Mouse (Mus musculus) right cerebral cortex, postnatal 10 days (tissue): ENCODE measurements around the gene Nedd9.

ENCODE experiments used
- DNase-seq, 2 experiments: peaks; one replicate each; pipeline ENCODE4 v3.0.0; 2021; ENCODE audit warnings: low spot score in 2 of 2

Nedd9 gene

DNA sequence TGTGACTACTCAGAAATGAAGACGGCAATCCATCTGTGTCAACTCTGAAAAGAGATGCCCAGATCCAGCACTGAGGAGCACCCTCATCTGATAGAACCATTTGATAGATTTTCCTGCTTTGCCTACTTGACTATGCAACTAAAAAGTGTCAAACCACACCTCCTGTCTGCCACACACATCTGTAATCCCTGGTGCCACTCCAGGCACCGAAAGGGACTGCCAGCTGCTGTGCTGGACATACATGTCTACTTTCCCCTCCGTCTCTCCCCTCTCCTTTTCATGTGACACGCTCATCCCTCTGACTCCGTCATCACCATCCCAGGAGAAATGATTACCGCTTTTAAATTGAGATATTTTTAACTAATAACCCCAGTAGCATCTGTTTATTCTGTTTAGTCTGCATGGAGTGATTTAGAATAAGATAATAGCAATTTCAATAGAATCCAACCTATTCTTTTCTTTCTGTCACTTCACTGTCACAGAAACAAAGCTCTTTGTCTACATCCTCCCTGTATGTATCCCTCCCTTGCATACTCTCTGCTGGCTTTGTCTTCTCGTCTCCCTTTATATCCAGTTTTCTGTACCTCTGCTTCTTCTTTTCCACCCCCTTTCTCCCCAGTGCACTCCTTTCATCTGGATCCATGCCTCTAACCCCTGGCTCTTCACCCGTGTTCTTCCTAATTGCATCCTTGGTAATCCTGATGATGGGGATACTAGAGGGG, 5.0 kb upstream of the Nedd9 start:
- no peak for DNase-seq

DNA sequence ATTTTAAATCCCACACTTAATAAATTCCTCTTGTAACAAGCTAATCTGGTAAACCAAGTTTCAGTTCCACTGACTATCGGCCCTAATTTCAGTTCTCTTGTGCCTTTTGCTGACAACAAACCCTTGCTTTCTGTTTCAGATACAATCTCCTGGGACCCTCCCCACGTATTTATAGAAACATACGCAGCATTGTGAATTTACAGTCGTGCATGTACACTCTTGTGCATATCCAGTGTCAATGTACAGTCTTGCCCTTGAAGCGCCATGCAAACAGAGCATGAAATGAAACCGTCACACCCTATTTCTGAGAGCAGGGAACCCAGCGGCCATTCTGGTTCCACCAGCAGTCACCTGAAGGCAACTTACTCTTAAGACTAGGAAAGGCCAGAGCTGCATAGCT, 4.4 kb upstream of the Nedd9 start:
- no peak for DNase-seq

DNA sequence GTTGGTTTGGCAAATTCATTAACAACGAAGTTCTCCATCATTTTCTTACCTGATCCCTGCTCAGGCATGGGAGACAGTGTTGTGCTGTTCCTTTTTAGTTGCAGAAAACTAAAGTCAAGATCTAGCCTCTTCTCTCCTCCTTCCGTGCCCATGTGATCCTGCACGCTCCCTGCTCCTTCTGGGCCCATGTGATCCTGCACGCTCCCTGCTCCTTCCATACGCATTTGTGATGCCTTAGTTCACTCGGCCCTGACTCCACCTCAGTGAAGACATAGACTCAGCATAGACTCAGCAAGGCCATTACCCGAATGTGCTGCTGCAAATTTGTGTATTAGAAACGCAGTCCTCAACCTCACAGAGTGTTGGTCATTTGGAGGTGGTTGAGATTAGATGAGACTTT, 3.1 kb upstream of the Nedd9 start:
- DNase-seq = no peak

GRCm38 (mm10) chr13:41489705-41490275, 2.6 kb upstream of the Nedd9 start:
- no peak for DNase-seq

DNA sequence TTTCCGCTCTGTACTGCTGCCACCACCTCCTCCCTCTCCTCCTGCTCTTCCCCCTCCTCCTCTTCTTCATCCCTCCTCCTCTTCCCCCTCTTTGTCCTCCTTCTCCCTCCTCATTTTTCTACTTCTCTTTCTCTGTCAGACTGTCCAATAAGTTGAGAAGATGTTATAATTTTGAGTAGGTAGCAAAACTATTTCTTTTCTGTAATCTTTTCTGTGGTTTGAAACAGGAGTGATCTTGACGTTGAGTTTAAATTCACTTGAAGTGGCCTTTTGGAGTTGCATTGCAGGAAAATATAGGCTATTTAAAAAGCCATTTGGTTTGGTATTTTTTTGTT, 214 bp upstream of the Nedd9 start:
- DNase-seq = no peak

DNA sequence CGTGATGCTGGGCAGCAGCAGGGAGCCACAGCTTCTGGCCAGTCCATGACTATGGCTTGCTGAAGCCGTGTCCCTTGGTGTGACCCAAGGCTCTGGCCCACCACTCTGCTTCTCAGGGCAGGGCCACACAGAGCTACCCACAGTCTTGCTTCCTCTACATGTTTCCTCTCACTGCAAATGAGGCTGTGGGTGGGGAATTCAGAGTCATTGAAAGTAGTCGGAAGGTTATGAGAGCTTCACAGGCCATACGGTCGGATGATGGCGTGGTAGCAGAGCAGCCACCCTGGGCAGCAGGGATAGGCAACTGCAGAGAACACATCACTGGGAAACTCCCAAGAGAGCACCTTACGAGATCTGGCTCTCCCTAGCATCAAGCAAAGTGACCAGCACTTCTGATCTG, 3.2 kb downstream of the Nedd9 start:
- DNase-seq = no peak

DNA sequence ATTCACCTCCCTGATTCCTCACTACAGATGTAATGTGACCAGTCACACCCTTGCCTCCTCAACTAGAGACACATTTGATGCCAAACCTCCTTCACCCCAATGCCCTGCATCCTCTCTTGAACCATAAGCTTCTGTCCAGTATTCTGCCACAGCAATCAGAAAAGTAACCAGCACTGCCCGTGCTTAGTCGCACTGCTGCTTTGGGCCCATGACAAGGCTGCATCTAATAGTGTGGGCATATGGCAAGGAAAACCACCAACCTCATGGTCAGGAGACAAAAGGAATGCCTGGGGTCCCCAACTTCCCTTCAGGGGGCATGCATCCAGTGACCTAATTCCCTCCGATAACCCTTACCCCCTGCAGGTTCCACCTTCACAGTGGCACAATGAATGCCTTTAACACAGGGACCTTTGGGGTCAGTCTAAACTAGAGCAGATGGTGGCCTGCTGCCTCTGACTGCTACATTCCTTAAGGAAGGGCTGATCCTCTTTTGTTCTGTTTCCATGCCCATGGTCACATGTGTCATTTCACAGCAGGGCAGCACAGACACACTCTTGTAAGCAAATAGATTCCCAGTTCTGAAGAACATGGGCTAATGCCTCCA, 4.7 kb downstream of the Nedd9 start:
- no peak for DNase-seq

GRCm38 (mm10) chr13:41479737-41480435, 7.3 kb downstream of the Nedd9 start:
- no peak for DNase-seq

DNA sequence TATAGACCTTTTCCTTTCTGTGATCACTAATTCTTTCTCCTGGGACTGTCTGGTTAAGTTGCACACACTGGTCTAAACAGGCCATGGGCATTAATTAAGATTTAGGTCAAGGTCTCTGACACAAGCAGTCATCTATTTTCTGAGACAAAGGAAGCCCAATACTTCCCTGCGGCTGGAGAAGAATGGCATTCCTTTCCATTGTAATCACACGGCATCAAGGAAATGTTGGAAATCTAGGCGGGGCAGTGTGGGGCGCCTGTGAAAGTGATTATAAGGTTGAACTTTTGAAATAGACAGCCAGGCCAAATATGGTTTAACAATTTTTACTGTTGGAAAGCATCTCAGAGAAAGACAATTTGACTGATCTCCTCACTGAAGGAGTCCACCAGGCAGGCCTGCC, 10.9 kb downstream of the Nedd9 start:
- DNase-seq = no peak

DNA sequence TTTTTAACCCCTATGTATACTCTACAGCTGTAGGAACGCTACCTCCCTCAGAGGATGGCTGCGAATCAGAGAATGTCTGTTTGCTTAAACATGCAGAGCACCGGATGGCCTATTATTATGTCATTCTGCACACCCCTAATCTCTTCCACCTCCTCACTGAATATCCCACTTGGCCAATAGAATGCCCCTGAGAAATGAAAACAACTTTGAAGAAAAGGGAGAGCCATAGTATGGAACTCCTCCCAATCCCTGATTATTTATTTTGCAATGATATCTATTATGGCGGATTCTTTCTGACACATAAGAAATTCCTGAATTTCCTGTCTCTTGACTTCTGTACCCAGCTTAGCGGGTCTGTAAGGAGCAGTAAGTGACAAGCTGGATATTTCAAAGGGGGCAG, 12.8 kb downstream of the Nedd9 start:
- no peak for DNase-seq

- DNase-seq = no peak
Measured at GRCm38 (mm10) chr13:41473504-41473903, 13.7 kb downstream of the Nedd9 start.

- DNase-seq = no peak
Measured at GRCm38 (mm10) chr13:41472878-41473424, 14.2 kb downstream of the Nedd9 start.

DNA sequence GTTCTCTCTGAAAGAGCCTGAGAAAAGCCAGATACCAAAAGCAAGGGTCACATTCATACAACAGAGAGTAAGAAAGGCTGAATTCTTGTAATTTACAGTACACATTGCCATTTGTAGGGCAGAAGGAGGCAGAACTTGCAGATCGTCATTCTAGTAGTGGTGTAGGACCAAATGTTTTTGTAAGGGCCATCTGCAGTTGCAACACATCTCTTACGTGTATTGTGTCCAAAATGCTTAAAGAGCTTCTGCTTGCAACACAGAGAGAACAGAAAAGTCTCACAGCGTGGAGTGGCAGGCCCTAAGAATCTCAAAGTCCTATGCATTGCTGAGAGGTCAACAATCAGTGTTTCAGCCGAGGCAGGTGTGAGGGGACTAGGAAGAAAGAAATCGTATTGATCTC, 18.9 kb downstream of the Nedd9 start:
- DNase-seq = no peak

DNA sequence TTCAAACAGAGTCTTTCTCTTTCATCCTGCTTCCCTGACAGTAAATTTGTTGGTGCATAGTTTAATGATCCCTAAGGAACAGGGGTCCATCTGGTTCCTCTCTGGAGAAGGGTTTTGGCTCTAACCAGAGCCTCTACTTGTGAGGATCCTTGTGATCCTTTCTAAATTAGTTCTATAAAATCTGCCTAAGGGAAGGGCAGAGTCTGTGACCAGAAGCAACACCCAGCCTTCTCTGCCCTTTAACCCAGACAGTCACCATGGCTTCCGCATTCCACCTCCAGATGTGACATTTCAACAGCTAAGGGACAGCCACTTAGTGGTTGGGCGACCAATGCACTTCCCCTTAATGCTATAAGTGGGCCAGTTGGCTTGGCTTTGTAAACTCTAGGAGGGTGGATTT, 20.1 kb downstream of the Nedd9 start:
- DNase-seq = no peak

- no peak for DNase-seq
Measured at GRCm38 (mm10) chr13:41466616-41467015, 20.5 kb downstream of the Nedd9 start.

GRCm38 (mm10) chr13:41466191-41466590, 21.0 kb downstream of the Nedd9 start:
- no peak for DNase-seq

DNA sequence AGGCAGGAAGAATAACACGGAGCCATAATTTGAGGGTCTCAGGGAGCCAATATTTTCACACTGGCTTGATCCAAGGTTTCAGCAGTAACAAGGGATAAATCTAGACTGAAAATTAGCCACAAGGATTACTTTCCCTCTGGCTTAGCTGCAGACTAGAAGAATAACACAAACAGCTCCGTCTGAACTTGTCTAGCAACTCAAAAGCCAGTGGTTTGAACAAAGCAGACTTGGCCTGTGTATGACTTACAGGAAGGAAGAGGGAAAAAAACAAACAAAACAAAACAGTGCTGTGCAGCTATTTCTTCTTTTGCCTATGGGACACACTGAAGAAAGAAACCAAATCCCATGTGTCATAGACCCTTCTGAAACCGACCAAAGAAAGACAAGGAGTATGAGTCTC, 25.7 kb downstream of the Nedd9 start:
- DNase-seq = no peak

GRCm38 (mm10) chr13:41459683-41460286, 27.4 kb downstream of the Nedd9 start:
- DNase-seq = no peak

DNA sequence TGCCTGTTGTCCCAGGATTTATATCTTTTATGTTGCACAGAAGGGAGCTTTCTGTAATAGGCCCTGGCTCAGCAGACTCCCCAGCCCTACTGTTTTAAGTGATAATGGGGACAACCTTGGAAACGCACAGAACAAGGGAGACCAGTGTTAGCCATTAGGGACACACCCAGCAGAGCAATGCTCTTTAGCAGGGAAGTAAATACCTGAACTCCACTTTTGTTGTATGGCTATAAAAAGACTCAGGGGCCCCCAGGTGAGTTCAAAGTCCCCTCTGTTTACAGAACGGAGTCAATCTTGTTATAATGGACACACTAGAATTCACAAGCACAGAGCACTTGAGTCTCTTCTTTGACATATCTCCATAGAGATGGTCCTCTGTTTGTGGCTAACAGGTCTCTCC, 28.5 kb downstream of the Nedd9 start:
- DNase-seq = no peak

DNA sequence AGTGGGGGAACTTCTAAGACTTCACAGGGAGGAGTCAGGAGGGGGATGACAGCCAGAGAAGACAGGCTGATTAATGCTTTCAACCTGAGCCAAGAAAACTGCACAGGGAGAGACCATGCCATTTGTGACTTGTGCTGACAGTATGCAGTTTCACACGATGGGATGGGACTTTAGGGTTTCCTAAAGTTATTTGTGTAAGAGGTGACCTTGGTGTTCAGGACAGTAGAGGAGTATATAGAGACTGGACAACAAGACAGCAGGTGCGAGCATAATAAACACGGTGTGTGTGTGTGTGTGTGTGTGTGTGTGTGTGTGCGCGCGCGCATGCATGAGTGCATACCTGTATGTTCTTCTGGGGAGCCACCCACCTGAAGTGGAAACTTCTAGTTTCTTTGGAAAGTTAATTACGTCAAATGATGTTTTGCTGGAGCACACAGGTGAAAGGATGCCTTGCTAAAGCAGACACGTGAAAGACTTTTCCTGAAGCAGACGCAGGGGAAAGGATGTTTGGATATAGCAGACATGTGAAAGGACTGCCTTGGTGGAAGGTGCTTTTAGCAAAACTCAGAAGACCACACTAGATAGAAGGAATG, 29.3 kb downstream of the Nedd9 start:
- no peak for DNase-seq

- DNase-seq = no peak
Measured at GRCm38 (mm10) chr13:41457030-41457797, 29.9 kb downstream of the Nedd9 start.
